Mouse (Mus musculus): ENCODE data around the gene Lipn. TPM values are rescaled to one million over a fixed set of nuclear protein-coding genes. Genes with fewer than 3 reads are reported as not detected.
A peak's percentile ranks its signal among the peaks of the same experiment; 100 is the strongest.

Gene Lipn
- polyA plus RNA-seq, 1 experiment from 2014 or later: not detected

DNA sequence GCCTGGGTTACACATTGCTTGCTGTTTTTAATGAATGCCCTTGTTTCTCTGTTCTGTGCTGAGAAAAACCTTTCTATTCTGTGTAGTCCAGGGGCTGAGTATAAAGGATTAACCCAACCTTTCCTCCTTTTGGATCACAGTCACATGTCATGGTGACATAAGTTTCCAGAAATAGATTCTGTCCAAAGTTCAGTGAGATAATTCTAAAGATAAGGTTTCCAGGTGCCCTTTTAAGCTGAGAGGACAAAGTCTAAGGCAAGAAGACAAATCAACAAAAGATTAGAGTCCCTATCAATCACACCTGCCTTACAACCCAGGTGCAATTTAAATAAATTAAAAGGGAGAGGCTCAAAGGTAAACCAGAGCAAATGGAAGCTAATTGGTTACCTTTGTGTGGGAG, 7.1 kb downstream of the Lipn start:
- no peaks in the 10 kb centered on the region for H3K27me3 ChIP-seq (ENCODE audit: control insufficient read depth, insufficient read depth, low read length)
- H3K27ac ChIP-seq (ENCODE audit: low read length): peak overlapping the region; percentile 46
- no peaks in the 10 kb centered on the region for H3K4me1 ChIP-seq (ENCODE audit: control insufficient read depth, insufficient read depth, low read length)
- H3K36me3 ChIP-seq (ENCODE audit: control insufficient read depth, insufficient read depth, low read length): no peaks in the 10 kb centered on the region
- peak; percentile 91 for ATAC-seq (ENCODE audit: insufficient read depth, low FRiP score)
- no peak overlapping the region for H3K4me2 ChIP-seq (ENCODE audit: low read depth, low read length)
- no peak overlapping the region for H3K9ac ChIP-seq (ENCODE audit: low read length)
- H3K4me3 ChIP-seq (replicated peaks; ENCODE audit: low read length): no peak overlapping the region
- no peaks in the 10 kb centered on the region for H3K9me3 ChIP-seq (replicated peaks; ENCODE audit: control insufficient read depth, low read length)

DNA sequence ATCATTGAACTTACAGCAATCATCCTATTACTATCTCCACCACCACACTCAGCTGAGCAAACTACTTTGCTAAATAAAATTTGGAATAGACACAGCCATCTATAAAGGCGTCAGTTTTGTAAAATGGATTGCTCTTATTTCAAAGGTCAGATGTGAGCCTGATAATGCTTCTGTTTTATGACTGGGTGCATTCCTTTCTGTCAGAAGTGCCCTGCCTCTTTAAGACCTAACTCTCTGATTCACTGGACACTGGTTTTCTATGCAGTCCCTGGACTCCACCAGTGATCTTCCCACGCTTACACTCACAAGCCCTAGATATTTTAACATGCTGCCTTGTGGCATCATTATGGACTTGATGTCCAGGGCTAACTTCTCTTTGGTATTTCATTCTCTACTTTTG, 11.0 kb downstream of the Lipn start:
- Histone ChIP-seq H3K4me2 (ENCODE audit: low read depth, low read length) (no peak overlapping the region), H3K9me3 (replicated peaks; ENCODE audit: control insufficient read depth, low read length) (no peaks in the 10 kb centered on the region), H3K4me3 (replicated peaks; ENCODE audit: low read length) (no peak overlapping the region), H3K27ac (ENCODE audit: low read length) (no peak overlapping the region), H3K36me3 (ENCODE audit: control insufficient read depth, insufficient read depth, low read length) (no peaks in the 10 kb centered on the region), H3K27me3 (ENCODE audit: control insufficient read depth, insufficient read depth, low read length) (no peaks in the 10 kb centered on the region), H3K9ac (ENCODE audit: low read length) (no peak overlapping the region), H3K4me1 (ENCODE audit: control insufficient read depth, insufficient read depth, low read length) (no peaks in the 10 kb centered on the region)
- ATAC-seq (ENCODE audit: insufficient read depth, low FRiP score): no peak
- WGBS: 59% methylated on average over 2 of the region's 2 CpGs

DNA sequence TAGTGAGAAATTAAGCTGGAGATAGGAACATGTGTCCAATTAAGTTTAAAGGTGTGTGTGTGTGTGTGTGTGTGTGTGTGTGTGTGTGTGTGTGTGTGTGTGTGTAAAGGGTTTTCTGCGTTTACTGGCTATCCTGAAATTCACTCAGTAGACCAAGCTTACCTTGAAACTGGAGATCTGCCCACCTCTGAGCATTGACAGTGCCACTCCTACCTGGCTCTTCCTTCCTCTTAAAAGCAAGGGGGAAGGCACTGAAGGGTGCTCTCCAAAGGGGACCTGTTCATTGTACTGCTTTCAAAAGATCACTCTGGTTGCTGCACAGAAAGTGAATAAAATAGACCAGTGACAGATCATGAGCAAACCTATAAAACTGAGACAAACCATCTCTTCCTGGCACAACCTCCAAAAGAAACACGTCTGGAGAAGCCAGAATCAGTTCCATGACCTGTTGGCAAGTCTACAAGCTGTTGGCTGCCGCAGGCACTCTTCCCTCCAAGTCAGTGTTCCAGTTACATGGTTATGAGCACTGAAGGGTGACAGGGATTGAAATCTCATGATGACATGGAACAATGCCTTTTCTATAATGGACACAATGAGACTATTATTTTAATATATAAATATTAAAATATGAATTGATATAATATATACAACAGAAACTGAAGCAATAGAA, 22.0 kb downstream of the Lipn start:
- 75% methylated on average over 3 of the region's 3 CpGs for WGBS
- Histone ChIP-seq H3K27me3 (ENCODE audit: control insufficient read depth, insufficient read depth, low read length) (no peaks in the 10 kb centered on the region), H3K4me1 (ENCODE audit: control insufficient read depth, insufficient read depth, low read length) (no peaks in the 10 kb centered on the region), H3K4me3 (replicated peaks; ENCODE audit: low read length) (no peak overlapping the region), H3K9ac (ENCODE audit: low read length) (no peak overlapping the region), H3K9me3 (replicated peaks; ENCODE audit: control insufficient read depth, low read length) (no peaks in the 10 kb centered on the region), H3K27ac (ENCODE audit: low read length) (no peak overlapping the region), H3K4me2 (ENCODE audit: low read depth, low read length) (no peak overlapping the region), H3K36me3 (ENCODE audit: control insufficient read depth, insufficient read depth, low read length) (no peaks in the 10 kb centered on the region)
- ATAC-seq (ENCODE audit: insufficient read depth, low FRiP score): no peak

DNA sequence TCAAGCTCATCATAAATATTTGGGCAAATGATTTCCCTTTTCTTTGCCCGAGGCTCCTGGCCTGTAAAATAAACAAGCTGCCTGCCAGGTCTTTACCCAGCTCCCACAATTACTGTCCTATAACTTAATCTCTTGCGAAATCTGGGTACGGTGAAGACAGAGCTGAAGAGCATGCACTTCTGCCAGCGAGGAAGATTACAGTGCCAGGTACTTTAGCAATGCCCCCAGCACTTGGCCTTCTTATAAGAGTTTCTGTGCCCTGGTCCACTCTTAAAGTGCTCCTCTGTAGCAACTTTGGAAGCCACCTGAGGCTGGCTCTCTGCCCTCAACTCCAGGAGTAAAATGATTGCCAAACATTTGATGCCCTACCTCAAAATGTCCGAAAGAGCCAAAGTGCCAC, 28.2 kb downstream of the Lipn start:
- no peaks in the 10 kb centered on the region for H3K4me1 ChIP-seq (ENCODE audit: control insufficient read depth, insufficient read depth, low read length)
- no peaks in the 10 kb centered on the region for H3K27me3 ChIP-seq (ENCODE audit: control insufficient read depth, insufficient read depth, low read length)
- no peaks in the 10 kb centered on the region for H3K36me3 ChIP-seq (ENCODE audit: control insufficient read depth, insufficient read depth, low read length)
- no peak for ATAC-seq (ENCODE audit: insufficient read depth, low FRiP score)
- 59% methylated on average over 5 of the region's 5 CpGs for WGBS
- no peak overlapping the region for H3K4me3 ChIP-seq (replicated peaks; ENCODE audit: low read length)
- no peak overlapping the region for H3K4me2 ChIP-seq (ENCODE audit: low read depth, low read length)
- no peaks in the 10 kb centered on the region for H3K9me3 ChIP-seq (replicated peaks; ENCODE audit: control insufficient read depth, low read length)
- no peak overlapping the region for H3K27ac ChIP-seq (ENCODE audit: low read length)
- H3K9ac ChIP-seq (ENCODE audit: low read length): no peak overlapping the region

DNA sequence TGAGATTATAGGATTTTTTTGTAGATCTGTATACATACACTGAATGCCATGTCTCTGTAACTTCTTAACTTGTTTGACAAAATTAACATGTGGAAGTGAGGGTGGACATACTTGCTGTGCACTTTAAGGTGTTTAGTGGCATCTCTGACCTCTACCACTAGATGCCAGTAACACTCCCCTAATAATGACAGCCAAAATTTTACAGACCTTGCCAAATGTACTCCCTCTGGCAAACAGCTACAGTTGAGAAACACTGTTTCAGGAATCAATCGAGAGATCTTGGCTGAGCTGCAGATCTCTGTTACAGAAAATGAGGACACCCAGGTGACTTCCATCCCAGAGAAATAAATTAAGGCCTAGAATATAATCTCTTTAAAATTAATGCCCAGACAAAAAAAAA, 29.1 kb downstream of the Lipn start:
- no peaks in the 10 kb centered on the region for H3K4me1 ChIP-seq (ENCODE audit: control insufficient read depth, insufficient read depth, low read length)
- no peak overlapping the region for H3K27ac ChIP-seq (ENCODE audit: low read length)
- no peaks in the 10 kb centered on the region for H3K36me3 ChIP-seq (ENCODE audit: control insufficient read depth, insufficient read depth, low read length)
- ATAC-seq (ENCODE audit: insufficient read depth, low FRiP score): no peak
- H3K4me3 ChIP-seq (replicated peaks; ENCODE audit: low read length): no peak overlapping the region
- no peak overlapping the region for H3K4me2 ChIP-seq (ENCODE audit: low read depth, low read length)
- WGBS: 43% methylated on average over 1 of the region's 1 CpGs
- H3K9me3 ChIP-seq (replicated peaks; ENCODE audit: control insufficient read depth, low read length): no peaks in the 10 kb centered on the region
- no peaks in the 10 kb centered on the region for H3K27me3 ChIP-seq (ENCODE audit: control insufficient read depth, insufficient read depth, low read length)
- H3K9ac ChIP-seq (ENCODE audit: low read length): no peak overlapping the region

GRCm38 (mm10) chr19:34100633-34101032, 33.5 kb downstream of the Lipn start, which contains the start of gene Lipm:
TSS of gene Lipm (plus strand) at chr19:34100933.
- Histone ChIP-seq H3K9ac (ENCODE audit: low read length) (no peak within 1 kb of the TSS), H3K27me3 (ENCODE audit: control insufficient read depth, insufficient read depth, low read length) (no peaks in the 10 kb centered on the region), H3K9me3 (replicated peaks; ENCODE audit: control insufficient read depth, low read length) (no peaks in the 10 kb centered on the region), H3K4me1 (ENCODE audit: control insufficient read depth, insufficient read depth, low read length) (no peaks in the 10 kb centered on the region), H3K36me3 (ENCODE audit: control insufficient read depth, insufficient read depth, low read length) (no peaks in the 10 kb centered on the region), H3K27ac (ENCODE audit: low read length) (no peak within 1 kb of the TSS), H3K4me3 (replicated peaks; ENCODE audit: low read length) (no peak within 1 kb of the TSS), H3K4me2 (ENCODE audit: low read depth, low read length) (no peak within 1 kb of the TSS)
- ATAC-seq (ENCODE audit: insufficient read depth, low FRiP score): no peak
- 81% methylated on average over 4 of the region's 4 CpGs for WGBS

- no peak overlapping the region for H3K27ac ChIP-seq (ENCODE audit: low read length)
- no peak overlapping the region for H3K4me2 ChIP-seq (ENCODE audit: low read depth, low read length)
- no peak for ATAC-seq (ENCODE audit: insufficient read depth, low FRiP score)
- no peak overlapping the region for H3K9ac ChIP-seq (ENCODE audit: low read length)
- H3K36me3 ChIP-seq (ENCODE audit: control insufficient read depth, insufficient read depth, low read length): no peaks in the 10 kb centered on the region
- 83% methylated on average over 7 of the region's 7 CpGs for WGBS
- H3K9me3 ChIP-seq (replicated peaks; ENCODE audit: control insufficient read depth, low read length): no peaks in the 10 kb centered on the region
- H3K27me3 ChIP-seq (ENCODE audit: control insufficient read depth, insufficient read depth, low read length): no peaks in the 10 kb centered on the region
- H3K4me3 ChIP-seq (replicated peaks; ENCODE audit: low read length): no peak overlapping the region
- H3K4me1 ChIP-seq (ENCODE audit: control insufficient read depth, insufficient read depth, low read length): no peaks in the 10 kb centered on the region
Measured at GRCm38 (mm10) chr19:34101888-34102287, 34.7 kb downstream of the Lipn start.

- Histone ChIP-seq H3K9me3 (replicated peaks; ENCODE audit: control insufficient read depth, low read length) (no peaks in the 10 kb centered on the region), H3K27ac (ENCODE audit: low read length) (no peak overlapping the region), H3K9ac (ENCODE audit: low read length) (no peak overlapping the region), H3K27me3 (ENCODE audit: control insufficient read depth, insufficient read depth, low read length) (no peaks in the 10 kb centered on the region), H3K36me3 (ENCODE audit: control insufficient read depth, insufficient read depth, low read length) (no peaks in the 10 kb centered on the region), H3K4me3 (replicated peaks; ENCODE audit: low read length) (no peak overlapping the region), H3K4me1 (ENCODE audit: control insufficient read depth, insufficient read depth, low read length) (no peaks in the 10 kb centered on the region), H3K4me2 (ENCODE audit: low read depth, low read length) (no peak overlapping the region)
- ATAC-seq (ENCODE audit: insufficient read depth, low FRiP score): no peak
- WGBS: 85% methylated on average over 3 of the region's 3 CpGs
Measured at GRCm38 (mm10) chr19:34104841-34105240, 37.7 kb downstream of the Lipn start.

DNA sequence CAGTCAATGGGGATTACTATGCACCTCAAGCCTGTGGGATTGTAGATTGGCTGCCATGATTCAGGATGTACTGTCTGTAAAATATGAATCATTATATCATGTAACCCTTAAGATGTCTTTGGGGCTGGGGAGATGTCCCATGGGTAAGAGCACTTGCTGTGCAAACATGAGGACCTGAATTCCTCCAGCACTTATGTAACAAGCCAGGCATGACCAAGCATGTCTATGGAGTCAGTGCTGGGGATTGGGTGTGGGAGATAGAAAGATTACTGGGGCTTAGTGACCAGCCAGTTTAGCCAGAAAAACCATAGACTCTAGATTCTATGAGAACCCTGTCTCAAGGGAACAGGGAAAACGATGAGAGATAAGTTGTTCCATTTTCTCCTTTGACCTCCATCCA, 51.9 kb downstream of the Lipn start:
- Histone ChIP-seq H3K36me3 (ENCODE audit: control insufficient read depth, insufficient read depth, low read length) (no peaks in the 10 kb centered on the region), H3K9me3 (replicated peaks; ENCODE audit: control insufficient read depth, low read length) (no peaks in the 10 kb centered on the region), H3K4me2 (ENCODE audit: low read depth, low read length) (no peak overlapping the region), H3K27ac (ENCODE audit: low read length) (peak overlapping the region; percentile 24; the same call in 1 of the 2 replicates), H3K4me1 (ENCODE audit: control insufficient read depth, insufficient read depth, low read length) (no peaks in the 10 kb centered on the region), H3K27me3 (ENCODE audit: control insufficient read depth, insufficient read depth, low read length) (no peaks in the 10 kb centered on the region), H3K4me3 (replicated peaks; ENCODE audit: low read length) (no peak overlapping the region), H3K9ac (ENCODE audit: low read length) (no peak overlapping the region)
- no peak for ATAC-seq (ENCODE audit: insufficient read depth, low FRiP score)
- WGBS: 73% methylated on average over 1 of the region's 1 CpGs
